Mouse (Mus musculus) spleen, postnatal 10 days (tissue): ENCODE measurements at regions not wholly inside any gene's neighbourhood (a gene's known extent, or its start where the extent isn't known, plus 50 kb on each side); places are given as distances from the start of the nearest gene placed in this dataset.

ENCODE experiments used
- DNase-seq, 2 experiments: peaks; one replicate each; pipeline ENCODE4 v3.0.0; 2021 to 2022; ENCODE audit warnings: low spot score in 2 of 2

DNA sequence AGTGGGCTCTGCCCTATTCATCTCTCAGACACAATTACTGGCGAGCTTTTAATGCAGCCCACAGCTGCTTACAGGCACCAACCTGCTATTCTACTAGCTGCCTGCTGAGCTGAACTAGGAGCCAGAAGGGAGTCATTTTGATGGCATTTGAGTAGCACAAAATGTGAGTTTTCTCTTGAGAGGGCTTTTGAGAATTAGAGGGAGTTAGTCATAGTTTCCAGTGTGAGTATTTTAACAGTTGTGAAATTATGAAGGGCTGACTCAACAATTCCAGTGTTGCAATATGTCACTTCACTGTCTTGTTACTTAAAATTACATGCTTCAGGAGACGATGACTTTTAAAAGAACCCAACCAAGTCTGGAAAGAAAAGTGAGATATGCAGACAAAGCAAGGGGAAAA lies 54.4 kb upstream of the Ly86 start:
- no peak for DNase-seq

DNA sequence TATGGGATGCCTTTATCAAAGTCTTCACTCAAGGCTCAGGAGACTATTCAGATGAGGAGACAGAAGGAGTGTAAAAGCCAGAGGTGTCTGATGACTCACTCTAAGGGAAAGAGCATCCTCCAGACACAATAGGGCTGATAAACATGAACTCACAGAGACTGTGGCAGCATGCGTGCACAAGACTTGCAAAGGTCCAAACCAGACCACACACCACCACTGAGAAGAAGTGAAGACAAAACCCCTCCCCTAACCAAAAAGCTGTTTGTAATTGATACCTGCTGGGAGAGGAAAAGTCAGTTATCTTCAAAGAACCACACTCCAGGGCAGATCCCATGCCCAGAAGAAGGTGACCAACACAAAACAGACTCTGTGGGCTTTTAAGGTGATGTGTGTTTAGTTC lies 56.0 kb upstream of the Ly86 start:
- DNase-seq: no peak

DNA sequence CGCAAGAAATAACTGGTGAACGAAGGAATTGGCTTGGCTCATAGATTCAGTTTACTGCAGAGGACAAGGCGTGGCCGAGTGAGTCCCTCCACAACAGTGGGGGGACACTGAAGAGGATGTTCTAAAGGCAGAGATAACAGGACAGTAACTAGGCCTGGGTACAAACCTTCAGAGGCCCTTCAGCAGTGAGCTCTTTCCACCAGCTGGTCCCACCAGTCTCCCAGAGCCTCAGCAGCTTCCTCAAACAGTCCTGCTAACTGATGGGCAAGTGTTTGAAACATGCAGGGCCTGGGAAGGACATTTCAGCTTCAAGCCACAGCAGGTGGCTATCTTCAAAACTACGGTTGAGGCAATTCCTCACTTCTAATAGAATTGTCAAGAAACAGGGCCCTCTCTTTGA lies 62.5 kb upstream of the Ly86 start:
- DNase-seq: no peak

DNA sequence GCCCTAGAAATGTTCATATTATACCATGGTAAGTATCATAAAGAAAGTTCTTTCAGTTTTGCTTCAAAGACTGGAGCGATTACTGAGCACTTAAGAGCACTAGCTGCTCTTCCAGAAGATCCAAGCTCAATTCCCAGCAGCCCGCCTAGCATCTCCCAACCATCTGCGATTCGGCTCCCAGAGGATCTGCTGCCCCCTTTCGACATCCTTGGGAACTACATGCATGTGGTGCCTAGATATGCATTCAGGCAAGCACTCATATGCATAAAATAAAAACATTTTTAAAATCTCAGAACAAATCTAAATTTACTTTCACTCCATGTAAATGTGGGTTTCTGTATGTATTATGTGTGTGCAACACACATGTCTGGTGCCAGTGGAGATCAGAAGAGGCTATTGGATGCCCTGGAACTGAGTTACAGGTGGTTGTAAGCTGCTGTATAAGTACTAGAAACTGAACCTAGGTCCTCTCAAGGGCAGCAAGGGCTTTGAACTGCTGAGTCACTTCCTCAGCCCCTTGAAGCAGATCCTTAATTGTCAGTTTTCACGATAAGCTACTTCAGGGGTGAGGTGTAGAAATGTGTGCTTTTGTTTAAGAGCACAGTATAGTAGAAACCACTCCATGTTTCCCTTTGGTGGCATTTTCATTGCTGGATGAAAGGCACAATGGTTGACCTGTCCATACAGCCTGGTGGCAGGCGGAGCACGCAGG lies 65.8 kb upstream of the Ly86 start:
- no peak for DNase-seq

DNA sequence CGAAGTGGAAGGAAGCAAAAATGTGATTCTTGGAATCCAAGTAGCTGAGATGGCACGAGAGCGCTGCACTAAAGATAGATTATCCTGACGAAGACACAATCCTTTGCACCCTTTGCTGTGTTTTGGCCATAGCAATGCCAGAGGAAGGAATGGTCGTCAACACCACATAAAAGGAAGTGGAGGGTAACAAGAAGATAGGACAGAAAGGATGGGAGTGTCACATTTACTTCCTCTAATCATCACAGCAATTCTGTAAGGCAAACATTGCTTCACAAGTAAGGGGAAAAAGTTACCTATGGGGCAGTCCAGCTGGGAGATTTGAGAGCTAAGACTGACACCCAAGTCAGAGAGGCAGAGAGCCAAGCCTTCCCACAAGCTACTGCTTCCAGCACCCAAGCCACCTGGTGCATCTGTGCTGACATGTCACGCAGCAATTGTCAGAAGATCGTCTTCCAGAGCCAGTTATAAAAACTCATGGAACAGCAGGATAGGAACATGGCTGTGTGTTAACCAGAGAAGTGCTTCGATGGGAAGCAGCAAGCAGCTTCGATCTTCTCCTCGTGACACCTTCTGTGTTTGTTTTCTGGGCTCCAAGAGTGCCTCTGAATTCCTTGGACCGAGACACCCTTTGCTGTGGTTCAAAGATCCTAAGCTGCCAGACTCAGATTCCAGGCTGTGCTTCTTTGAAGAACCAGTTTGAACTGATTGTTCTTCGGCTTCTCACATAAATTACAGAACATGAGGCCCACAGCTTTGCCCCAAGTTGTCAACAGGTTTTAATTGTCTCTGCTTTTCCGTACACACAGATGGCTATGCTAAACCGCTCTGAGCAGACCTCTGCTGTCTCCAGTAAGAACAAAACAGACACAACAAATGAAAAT lies 95.2 kb upstream of the Ly86 start:
- no peak for DNase-seq

DNA sequence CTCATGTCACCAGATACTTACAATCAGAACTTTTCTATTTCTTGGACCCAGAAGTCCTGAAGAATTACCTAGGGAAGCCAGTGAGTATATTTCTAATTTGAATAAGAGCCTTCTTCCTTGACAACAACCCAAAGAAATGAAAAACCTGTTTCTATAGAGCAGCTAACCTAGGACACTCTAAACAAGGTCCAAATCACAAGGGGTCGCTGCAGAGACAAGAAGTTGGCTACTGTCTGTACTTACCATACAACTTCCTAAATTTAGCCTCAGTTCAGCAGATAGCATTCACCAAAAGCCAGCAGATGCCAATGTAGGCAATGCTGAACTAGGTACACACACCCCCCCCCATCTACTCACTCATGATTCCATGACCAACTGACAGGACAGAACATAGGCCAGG lies 96.3 kb upstream of the Ly86 start:
- DNase-seq: no peak

DNA sequence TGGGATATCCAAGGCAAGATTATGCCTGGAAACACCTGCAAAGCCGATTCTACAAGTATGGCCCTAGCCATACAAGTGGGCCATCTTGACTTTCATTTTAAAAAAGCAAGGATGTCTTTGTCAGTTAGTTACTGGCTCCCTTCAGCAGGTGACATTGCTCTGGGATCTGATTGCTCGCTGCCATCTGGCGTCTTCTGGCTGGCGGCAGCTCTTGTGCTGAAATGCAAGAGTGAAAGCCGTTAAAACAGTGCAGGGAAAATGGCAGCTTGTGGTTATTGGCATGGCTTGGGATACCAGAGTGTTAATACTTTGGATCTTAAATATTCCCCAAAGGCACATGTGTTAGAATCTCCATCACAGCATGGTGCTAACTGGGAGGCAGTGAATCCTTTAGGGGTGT lies 105.0 kb upstream of the Ly86 start:
- no peak for DNase-seq

DNA sequence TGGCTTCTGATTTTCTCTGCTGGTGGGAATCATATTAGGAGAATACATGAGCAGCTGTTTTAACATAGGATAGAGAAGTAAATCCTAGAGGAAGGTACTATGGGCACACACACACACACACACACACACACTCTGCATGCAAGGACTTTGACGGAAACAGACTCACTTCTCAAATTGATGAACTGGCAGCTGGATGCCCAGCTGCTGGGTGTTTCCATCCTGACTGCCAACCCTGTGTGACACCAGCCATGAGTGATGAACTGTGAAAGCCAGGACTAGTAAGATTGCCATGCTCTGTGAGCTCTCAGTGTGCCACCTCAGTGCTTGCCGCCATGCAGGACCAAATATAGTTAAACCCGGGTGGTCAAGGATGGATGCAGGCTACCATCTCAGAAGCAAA lies 107.7 kb upstream of the Ly86 start:
- no peak for DNase-seq

DNA sequence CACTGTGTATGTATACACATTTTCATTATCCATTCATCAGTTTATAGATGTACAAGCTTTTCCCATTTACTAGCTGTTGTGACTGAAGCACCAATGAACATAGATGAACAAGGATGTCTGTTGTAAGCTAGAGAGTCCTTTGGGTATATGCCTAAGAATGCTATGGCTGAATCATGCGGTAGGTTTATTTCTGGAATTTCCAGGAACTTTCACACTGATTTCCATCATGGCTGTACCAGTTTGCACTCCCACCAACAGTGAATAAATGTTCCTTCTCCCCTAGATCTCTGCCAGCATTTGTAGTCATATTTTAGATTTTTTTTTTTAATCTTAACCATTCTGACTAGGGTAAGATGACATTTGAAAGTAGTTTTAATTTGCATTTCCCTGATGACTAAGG lies 119.2 kb upstream of the Ly86 start:
- DNase-seq: no peak

DNA sequence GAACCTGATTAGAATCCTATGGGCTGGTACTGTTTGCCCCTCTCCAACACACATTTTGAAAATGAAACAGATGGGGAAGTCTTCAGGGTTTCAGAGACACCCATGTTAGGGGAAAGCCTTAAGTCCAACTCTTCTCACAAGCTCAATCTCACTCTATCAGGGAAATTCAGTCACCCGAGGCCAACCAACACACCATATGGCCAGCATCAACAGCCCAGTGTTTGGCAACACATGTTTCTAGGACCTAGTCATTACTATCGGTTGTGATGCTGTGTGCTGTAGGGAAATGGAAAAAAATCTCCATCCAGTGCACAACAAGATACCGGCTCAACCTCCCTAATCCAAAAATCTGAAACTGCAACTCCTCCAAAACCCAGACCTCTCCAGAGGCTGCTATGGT lies 124.6 kb upstream of the Ly86 start:
- DNase-seq: no peak

DNA sequence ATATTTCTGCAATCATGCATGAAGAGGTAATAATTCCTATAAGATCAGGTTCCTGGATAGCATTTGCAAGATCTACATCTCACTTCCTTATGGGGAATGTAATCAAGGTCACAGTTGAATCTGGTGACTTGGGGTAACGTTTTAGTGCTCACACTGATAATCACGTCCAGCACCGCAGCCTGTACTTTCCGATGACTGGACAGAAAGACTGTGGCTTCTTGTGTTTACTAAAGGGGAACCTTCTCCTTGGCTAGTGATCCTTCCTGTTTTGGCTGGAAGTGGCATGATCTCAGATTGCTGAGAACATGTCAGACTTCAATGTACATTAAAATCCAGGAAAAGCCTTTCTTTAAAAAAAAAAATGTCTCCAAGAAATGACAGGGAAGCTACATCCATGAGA lies 126.4 kb upstream of the Ly86 start:
- no peak for DNase-seq

DNA sequence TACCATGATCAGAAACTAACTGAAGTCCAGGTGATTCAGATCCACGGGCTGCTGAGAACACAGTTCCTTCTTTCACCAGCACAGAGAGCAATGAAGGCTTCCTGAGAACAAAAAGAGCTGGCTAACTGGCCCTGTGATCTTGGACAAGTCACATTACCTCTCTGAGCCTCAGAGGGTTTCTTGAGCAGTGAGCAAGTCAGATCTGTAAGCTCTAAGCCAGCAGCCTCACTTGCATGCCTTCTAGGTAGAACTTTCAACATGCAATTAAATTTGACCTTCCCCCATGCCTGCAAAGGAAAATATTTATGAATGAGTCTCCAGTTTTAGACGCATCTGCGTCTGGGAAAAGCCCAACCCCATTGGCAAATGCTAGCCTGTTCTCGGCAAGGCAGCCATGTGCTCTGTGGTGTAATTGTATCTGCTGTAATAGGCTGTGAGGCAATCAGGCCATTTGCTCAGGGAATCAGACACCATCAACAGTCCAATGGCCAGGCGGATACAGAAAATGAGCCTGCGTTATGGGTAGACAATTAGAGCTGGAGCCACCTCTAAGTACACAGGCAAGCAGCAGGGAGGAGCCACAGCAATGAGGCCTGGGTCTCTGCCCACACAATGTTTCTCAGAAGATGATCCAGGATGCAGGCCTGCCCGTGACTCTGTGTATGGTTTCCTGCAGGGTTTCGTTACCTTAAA lies 130.3 kb upstream of the Ly86 start:
- DNase-seq: no peak

DNA sequence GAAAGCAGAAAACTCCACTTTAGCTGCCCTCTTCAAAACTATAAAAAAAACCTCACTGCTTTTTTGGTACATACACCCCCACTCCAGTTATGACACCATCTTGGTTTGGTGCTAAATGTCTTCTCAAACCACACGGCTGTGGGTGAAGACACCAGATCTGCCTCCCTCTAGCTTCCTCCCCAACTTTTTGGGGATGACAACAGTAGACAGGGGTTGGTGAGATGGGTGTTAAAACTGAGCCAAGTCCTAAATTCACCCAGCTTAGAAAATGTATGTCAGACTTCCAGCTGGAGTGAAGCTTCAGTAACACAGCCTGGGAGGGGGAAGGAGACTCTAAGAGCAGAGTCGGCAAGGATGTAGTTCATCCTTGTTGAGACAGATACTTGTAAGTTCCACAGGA lies 147.1 kb upstream of the F13a1 start:
- no peak for DNase-seq

DNA sequence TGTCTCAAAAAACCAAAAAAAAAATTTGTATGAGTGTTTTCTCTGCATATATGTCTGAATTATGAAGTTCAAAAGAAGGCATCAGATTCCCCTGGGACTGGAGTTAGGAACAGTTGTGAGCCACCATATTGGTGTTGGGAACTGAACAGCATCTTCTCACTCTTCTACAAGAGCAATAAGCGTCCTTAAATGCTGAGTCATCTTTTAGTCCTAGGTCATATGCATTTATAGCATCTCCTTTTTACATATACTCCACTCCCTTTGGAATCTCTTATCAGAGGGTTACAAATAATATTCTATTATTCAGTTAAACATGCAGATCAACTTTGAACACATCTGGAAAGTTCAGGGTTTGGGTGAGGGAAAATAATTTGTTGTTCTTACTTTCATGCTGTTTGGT lies 145.8 kb upstream of the F13a1 start:
- no peak for DNase-seq

DNA sequence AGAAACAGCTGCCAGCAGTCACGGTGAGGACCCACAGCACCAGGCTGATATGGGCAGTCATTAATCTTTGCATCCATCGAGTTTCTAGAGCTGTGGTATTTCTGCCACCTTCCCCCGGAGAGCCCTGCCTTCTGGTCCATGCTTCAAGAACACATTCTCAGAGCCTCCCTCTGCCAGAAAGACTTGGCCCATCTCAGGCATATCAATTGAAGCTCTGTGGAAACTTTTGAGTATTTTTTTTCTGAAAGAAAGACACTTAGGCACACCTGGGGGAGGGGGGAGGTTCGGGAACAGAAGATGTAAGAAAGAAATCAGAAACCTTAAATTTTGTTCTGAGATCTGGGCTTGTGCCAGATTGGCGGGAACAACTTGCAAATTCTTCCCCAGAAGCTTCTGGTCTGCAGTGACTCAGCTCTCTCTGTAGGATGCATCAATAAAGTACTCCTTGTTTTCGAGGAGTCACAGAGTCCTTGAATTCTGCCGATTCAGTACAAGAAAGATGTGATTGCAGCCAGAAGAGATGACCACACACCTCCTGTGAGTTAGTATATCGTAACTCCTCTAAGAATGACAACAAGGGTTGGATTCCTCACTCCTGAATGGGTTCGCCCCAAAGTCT lies 131.2 kb upstream of the F13a1 start:
- DNase-seq: no peak

DNA sequence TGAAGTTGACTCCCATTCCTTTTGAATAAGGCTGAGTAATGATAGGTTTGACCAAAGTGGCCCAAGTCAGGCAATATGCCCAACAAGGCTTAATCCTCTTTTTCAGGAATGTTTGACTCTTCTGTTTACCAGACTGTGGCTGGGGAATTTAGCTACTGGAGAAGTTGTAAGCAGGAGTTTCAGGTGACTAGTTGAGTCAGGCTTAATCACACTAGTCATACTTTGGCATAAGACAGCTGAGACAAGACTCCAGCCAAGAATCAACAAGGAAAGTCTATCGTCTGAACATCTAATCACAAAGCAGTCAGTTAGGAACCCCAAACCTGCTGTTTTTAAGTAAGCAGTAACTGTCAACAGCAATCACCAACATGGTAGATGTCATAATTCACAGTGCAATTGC lies 126.5 kb upstream of the F13a1 start:
- no peak for DNase-seq

DNA sequence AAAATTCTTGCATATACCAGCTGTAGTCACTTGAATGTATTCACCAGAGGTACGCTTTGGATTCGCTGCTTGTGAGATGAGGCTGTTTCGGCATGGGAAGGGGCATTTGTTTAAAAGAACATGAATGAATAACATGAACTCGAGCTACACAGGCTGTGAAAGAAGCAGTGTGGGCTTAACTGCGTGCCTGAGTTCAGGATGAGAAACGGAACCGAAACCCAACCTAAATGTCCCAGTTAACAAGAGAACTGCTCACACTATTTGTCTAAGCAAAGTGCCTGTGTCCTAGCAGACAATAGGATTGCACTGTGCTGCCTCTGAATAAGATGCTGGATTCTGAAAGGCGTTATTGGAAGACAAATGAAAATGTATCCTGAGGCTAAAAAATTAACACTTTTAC lies 126.0 kb upstream of the F13a1 start:
- DNase-seq: no peak

DNA sequence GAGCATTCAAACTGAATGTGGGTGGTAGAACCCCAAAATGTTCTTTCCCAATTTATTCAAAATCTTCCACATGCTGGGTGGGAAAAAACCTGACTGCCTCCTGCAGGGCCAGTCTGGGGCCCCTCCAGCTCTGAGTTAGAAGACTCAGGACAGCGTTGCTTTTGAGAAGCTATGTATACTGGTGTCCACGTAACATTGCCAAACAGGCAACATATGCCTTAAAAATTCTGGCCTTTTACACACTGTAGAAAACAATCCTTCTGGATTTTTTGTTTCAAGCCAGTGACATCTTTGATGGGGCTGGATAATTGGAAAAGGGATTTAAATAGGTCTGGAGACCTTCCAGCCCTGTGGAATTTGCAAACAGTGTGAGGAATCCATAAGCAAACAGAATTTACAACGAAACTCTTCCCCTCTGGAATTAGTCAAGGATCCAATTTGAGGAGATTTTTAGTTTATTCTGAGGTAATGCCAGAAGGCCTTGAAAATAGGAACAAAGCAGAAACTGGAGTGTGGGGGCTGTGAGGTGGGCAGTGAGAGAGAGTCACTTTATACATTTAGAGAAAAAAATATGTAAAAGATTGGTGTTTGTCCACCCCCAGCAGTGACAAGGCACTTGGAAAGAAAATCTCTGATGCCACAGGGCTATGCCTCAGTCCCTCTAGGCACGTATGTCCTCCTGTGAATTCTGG lies 108.9 kb upstream of the F13a1 start:
- no peak for DNase-seq

DNA sequence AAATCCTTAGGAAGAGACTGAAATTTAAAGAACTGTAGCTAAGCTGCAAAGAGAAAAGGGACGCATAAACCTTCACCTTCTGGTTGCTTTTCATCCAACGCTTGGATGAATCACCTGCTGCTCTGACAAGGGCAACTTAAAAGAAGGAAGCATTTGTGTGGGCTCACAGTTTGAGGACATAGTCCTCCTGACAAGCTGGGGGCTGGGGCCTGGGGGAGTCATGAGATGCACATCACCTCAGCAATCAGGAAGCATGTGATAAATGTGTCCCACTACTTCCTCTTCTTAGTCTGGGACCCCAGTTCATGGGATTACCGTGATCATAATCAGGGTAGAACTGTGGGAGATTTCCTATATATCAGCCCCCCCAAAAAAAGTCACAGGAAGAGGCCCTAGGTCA lies 107.8 kb upstream of the F13a1 start:
- DNase-seq: no peak

DNA sequence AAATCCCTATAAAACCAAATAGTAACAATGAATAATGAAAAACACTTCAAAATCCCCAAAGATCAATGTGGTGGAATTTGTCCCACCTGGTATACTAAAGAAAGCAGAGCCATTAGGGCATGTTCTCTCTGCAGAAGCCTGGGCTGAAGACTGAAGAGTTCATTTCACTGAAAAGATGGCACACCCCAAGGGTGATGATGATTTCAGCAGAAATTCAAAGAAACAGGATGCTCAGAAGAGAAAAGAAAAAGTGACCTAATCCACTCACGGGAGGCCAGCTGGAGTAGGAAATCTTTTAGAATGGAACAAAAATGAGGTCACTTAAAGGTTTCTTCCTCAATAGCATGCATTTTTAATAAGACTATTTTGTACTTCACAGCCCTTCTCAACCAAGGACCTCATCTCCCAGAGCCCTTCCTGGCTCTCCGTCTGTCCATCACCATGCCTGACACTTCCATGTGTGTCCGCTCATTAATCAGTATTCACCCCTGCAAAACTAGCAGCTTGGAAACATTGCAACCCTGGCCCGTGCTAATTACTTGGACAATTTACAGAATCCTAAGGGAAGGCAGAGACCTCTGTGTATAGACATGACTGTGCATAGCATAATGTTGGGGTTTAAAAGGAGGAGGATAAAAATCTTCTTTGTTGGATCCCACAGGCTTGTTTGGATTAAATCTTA lies 101.9 kb upstream of the F13a1 start:
- no peak for DNase-seq

DNA sequence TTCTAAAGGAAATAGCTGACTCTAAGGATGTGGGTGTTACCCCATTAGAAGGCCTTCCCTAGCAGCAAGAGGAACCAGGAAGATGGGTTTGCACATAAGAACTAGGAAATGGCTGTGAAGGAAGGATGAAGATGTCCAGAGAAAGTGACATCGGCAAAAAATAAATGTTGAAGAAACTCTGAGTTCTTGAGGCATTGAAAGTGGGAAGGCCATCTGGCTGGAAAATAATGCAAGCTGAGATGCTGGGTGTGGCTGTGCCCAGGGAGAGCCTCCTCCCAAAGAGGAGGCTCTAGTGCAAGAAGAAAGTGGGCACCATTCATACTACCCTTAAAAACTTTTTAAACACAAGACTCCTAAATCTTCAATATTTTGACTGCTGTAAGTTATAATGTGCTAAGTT lies 99.9 kb upstream of the F13a1 start:
- no peak for DNase-seq
